Mouse (Mus musculus) cerebellum, adult 2 months (tissue): ENCODE data around the gene Bpifa5. TPM values are rescaled to one million over a fixed set of nuclear protein-coding genes. Genes with fewer than 3 reads are reported as not detected.
A peak's percentile ranks its signal among the peaks of the same experiment; 100 is the strongest.

Experiments used
- DNase-seq, 2 experiments: peaks; one replicate each; pipeline ENCODE4 v3.0.0; 2021
- H3K27ac ChIP-seq: fragments of 200-500 bp; 2 replicates; pipeline ENCODE4 v1.5.1; 2012; ENCODE audit warnings: low read length, control low read depth, inconsistent platforms; ENCODE audit not compliant: insufficient read depth
- H3K27me3 ChIP-seq: fragments of 200-500 bp; 2 replicates; pipeline ENCODE4 v1.6.1; 2012; ENCODE audit warnings: inconsistent platforms, mild to moderate bottlenecking, low read length, moderate library complexity; ENCODE audit not compliant: control insufficient read depth, insufficient read depth
- H3K4me1 ChIP-seq: fragments of 200-500 bp; 2 replicates; pipeline ENCODE4 v1.6.1; 2011; ENCODE audit warnings: low read length; ENCODE audit not compliant: control insufficient read depth, insufficient read depth
- H3K4me3 ChIP-seq: fragments of 200-500 bp; replicated peaks from 2 replicates; pipeline ENCODE3; 2011; ENCODE audit warnings: mild to moderate bottlenecking, low read depth, low read length, control low read depth; ENCODE audit not compliant: insufficient read depth
- CTCF ChIP-seq: fragments of 200-500 bp; IDR thresholded peaks from 2 replicates; pipeline ENCODE4 v1.5.1; 2011; ENCODE audit warnings: low read depth, mild to moderate bottlenecking, control low read depth, low read length, moderate library complexity, borderline replicate concordance; ENCODE audit not compliant: insufficient read depth
- POLR2A ChIP-seq: fragments of 200-500 bp; IDR thresholded peaks from 2 replicates; pipeline ENCODE4 v1.6.1; 2011; ENCODE audit warnings: low read length, control low read depth, borderline replicate concordance; ENCODE audit not compliant: insufficient read depth
- WGBS: fragments of 180-500 bp; shearing (Covaris S2); methylation state at CpG from one replicate; pipeline ENCODE4 v1.1.7; 2018; 5-methylcytosine and 5-hydroxymethylcytosine counted together
- polyA plus RNA-seq: library from polyadenylated mRNA; depleted of rRNA; stranded (reverse); fragments of >200 nt; gene quantifications from 2 replicates; pipeline ENCODE4 v1.2.3, GENCODE M21; 2012; rRNA removed

Bpifa5 gene
- polyA plus RNA-seq: 0.88 and 0.90 TPM in 2 replicates

GRCm38 (mm10) chr2:154162307-154162706 lies at the start of gene Bpifa5:
Bpifa5 (plus strand) TSS chr2:154162607.
- no peak within 1 kb of the TSS for H3K4me3 ChIP-seq
- H3K4me1 ChIP-seq: no peaks in the 10 kb centered on the region
- DNase-seq: no peak
- no peaks in the 10 kb centered on the region for H3K27me3 ChIP-seq
- no peak within 1 kb of the TSS for H3K27ac ChIP-seq
- TF ChIP-seq CTCF (no peak), POLR2A (no peak)
- WGBS: 82% methylated on average over 8 of the region's 8 CpGs

GRCm38 (mm10) chr2:154117381-154117780 lies 45.0 kb upstream of the Bpifa5 start:
- H3K4me3 ChIP-seq: no peak overlapping the region
- WGBS: 90% methylated on average over 3 of the region's 3 CpGs
- H3K4me1 ChIP-seq: no peaks in the 10 kb centered on the region
- no peak for TF ChIP-seq CTCF
- no peak for TF ChIP-seq POLR2A
- no peaks in the 10 kb centered on the region for H3K27me3 ChIP-seq
- no peak overlapping the region for H3K27ac ChIP-seq
- DNase-seq: no peak

- no peaks in the 10 kb centered on the region for H3K4me1 ChIP-seq
- 41% methylated on average over 2 of the region's 2 CpGs for WGBS
- H3K27ac ChIP-seq: no peak within 1 kb of the TSS
- DNase-seq: no peak
- no peak within 1 kb of the TSS for H3K4me3 ChIP-seq
- no peak for TF ChIP-seq POLR2A
- no peak for TF ChIP-seq CTCF
- H3K27me3 ChIP-seq: no peaks in the 10 kb centered on the region
These were observed 32.3 kb upstream of the Bpifa5 start, which contains the start of gene Bpifa3 for GRCm38 (mm10) chr2:154130120-154130519. Bpifa3 (plus strand) TSS chr2:154130336.

- DNase-seq: no peak
- Histone ChIP-seq H3K4me1 (no peaks in the 10 kb centered on the region; the same call in 1 of the 2 replicates), H3K27ac (no peak within 1 kb of the TSS), H3K27me3 (no peaks in the 10 kb centered on the region), H3K4me3 (no peak within 1 kb of the TSS)
- 93% methylated on average over 4 of the region's 4 CpGs for WGBS
- no peak for TF ChIP-seq POLR2A
- TF ChIP-seq CTCF: no peak
These were observed 19.8 kb upstream of the Bpifa5 start, which contains the start of gene Bpifa1 for GRCm38 (mm10) chr2:154142580-154142979. Bpifa1 (plus strand) TSS chr2:154142880.

- Histone ChIP-seq H3K27me3 (no peaks in the 10 kb centered on the region), H3K4me3 (no peak overlapping the region), H3K27ac (no peak overlapping the region), H3K4me1 (no peaks in the 10 kb centered on the region; the same call in 1 of the 2 replicates)
- no peak for DNase-seq
- WGBS: 14% methylated on average over 3 of the region's 3 CpGs
- no peak for TF ChIP-seq POLR2A
- no peak for TF ChIP-seq CTCF
These were observed 18.7 kb upstream of the Bpifa5 start for GRCm38 (mm10) chr2:154143735-154144134.

GRCm38 (mm10) chr2:154147496-154147895 lies 14.9 kb upstream of the Bpifa5 start:
- H3K4me3 ChIP-seq: no peak overlapping the region
- no peak overlapping the region for H3K27ac ChIP-seq
- no peak for DNase-seq
- no peaks in the 10 kb centered on the region for H3K4me1 ChIP-seq
- TF ChIP-seq POLR2A: no peak
- no peak for TF ChIP-seq CTCF
- 83% methylated on average over 4 of the region's 4 CpGs for WGBS
- H3K27me3 ChIP-seq: no peaks in the 10 kb centered on the region

- Histone ChIP-seq H3K27me3 (no peaks in the 10 kb centered on the region), H3K4me1 (no peaks in the 10 kb centered on the region), H3K4me3 (no peak overlapping the region), H3K27ac (no peak overlapping the region)
- 45% methylated on average over 3 of the region's 3 CpGs for WGBS
- TF ChIP-seq POLR2A: no peak
- TF ChIP-seq CTCF: peak; percentile 14; the same call in 1 of the 2 replicates
- no peak for DNase-seq
These were observed 4.0 kb upstream of the Bpifa5 start for GRCm38 (mm10) chr2:154158433-154158832.

GRCm38 (mm10) chr2:154163306-154163705 lies 899 bp downstream of the Bpifa5 start:
- Histone ChIP-seq H3K4me3 (no peak overlapping the region), H3K27ac (no peak overlapping the region), H3K27me3 (no peaks in the 10 kb centered on the region), H3K4me1 (no peaks in the 10 kb centered on the region)
- TF ChIP-seq POLR2A (no peak), CTCF (no peak)
- WGBS: 18% methylated on average over 5 of the region's 5 CpGs
- peak; percentile 12 to 33 for DNase-seq

- TF ChIP-seq CTCF (no peak), POLR2A (no peak)
- no peaks in the 10 kb centered on the region for H3K4me1 ChIP-seq
- no peak for DNase-seq
- WGBS: 61% methylated on average over 3 of the region's 3 CpGs
- H3K27ac ChIP-seq: no peak overlapping the region
- H3K4me3 ChIP-seq: no peak overlapping the region
- H3K27me3 ChIP-seq: no peaks in the 10 kb centered on the region; the same call in 1 of the 2 replicates
These were observed 6.8 kb downstream of the Bpifa5 start for GRCm38 (mm10) chr2:154169172-154169571.
